Mouse (Mus musculus) kidney, adult 2 months (tissue): ENCODE measurements around the gene Gpbp1l1.

ENCODE experiments used
- CTCF ChIP-seq: fragments of 200-500 bp; conservative IDR thresholded peaks from 2 replicates; pipeline ENCODE4 v1.5.1; 2011; ENCODE audit warnings: low read depth, mild to moderate bottlenecking, control low read depth, low read length, moderate library complexity, mixed read lengths; ENCODE audit not compliant: insufficient read depth, insufficient read length
- POLR2A ChIP-seq: fragments of 200-500 bp; IDR thresholded peaks from one replicate; pipeline ENCODE4 v1.6.1; 2011; ENCODE audit warnings: low read depth, low read length, control low read depth

DNA sequence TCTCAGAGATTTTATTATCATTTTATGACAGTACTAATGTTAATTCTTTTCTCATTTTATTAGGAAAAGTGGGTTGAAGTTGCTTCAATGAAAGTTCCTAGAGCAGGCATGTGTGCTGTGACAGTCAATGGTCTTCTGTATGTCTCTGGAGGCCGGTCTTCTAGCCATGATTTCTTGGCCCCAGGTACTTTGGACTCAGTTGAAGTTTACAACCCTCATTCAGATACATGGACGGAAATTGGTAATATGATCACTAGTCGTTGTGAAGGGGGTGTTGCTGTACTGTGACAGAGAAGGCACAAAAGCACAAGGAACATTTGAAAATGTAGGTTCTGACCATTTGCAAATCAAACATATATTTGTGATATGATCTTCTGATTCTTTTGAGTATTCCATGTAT, 19.7 kb upstream of the Gpbp1l1 start:
- TF ChIP-seq CTCF (no peak), POLR2A (no peak)
